Mouse (Mus musculus) E14TG2a.4 (cell line): ENCODE results near the gene Nup62.

Experiments used
- CTCF ChIP-seq: conservative IDR thresholded peaks from 2 replicates; pipeline ENCODE4 v1.5.1; 2014; ENCODE audit warnings: low read length
- NANOG ChIP-seq: IDR thresholded peaks from 2 replicates; pipeline ENCODE4 v1.6.1; 2014; ENCODE audit warnings: borderline replicate concordance, low read length, mixed read lengths
- POU5F1 ChIP-seq: IDR thresholded peaks from 2 replicates; pipeline ENCODE4 v1.6.1; 2014; ENCODE audit warnings: low read length, borderline replicate concordance

DNA sequence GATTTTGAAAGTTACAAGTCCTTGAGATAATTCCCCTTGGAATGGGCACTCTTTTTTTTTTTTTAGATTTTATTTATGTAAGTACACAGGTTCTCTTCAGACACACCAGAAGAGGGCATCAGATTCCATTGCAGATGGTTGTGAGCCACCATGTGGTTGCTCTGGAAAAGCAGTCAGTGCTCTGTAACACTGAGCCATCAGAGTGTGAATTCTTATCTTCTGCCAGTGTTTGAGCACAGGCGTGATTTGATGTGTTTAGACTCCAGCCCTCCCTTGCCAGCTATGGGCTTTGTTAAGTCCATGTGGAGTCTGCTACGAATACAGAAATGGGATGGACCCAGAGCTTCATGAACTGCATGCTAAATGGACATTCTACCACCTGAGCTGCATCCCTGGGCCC is 2.3 kb downstream of the Nup62 start:
- TF ChIP-seq CTCF (no peak), NANOG (no peak), POU5F1 (no peak)
